Mouse (Mus musculus) testis, postnatal 10 days (tissue): ENCODE measurements at regions not wholly inside any gene's neighbourhood (a gene's known extent, or its start where the extent isn't known, plus 50 kb on each side); places are given as distances from the start of the nearest gene placed in this dataset.

ENCODE experiments used
- DNase-seq: peaks from one replicate; pipeline ENCODE4 v3.0.0; 2021; ENCODE audit warnings: low spot score

GRCm38 (mm10) chr8:25389947-25390346 is 565.8 kb upstream of the Adam5 start:
- no peak for DNase-seq

- no peak for DNase-seq
Measured at GRCm38 (mm10) chr8:25389371-25389855, 565.2 kb upstream of the Adam5 start.

GRCm38 (mm10) chr8:25388811-25389210 is 564.6 kb upstream of the Adam5 start:
- peak; percentile 54 for DNase-seq

DNA sequence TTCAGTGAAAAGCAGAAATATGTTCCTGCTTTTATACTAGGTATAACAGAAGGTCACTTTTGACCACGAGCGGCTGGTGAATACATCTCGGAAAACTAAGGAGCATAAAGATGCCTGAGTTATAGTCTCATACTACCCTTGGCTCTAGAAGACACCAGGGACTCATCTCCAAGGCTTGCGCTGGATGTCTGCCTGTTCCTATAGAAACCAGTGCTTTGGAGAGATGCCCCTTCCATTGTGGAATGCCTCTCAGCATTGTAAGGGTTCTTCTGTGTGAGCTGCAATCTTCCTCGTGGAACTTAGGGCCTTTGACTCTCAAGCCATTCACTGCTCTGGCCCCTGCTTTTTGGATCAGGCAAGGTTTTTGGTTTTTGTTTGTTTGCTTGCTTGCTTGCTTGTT is 561.0 kb upstream of the Adam5 start:
- no peak for DNase-seq

DNA sequence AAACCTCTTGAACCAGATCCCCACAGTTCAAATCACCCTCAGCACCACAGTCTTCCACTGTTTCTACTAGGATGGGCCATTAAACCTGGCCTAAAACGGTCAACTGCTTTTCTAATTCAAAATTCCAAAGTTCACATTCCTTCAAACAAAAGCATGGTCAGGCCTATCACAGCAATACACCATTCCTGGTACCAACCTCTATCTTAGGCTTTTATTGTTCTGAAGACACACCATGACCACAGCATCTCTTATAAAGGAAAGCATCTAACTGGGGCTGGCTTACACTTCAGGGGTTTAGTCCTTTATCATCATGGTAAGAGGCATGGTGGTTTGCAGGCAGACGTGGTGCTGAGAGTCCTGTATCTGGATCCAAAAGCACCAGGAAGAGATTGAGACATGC is 560.4 kb upstream of the Adam5 start:
- no peak for DNase-seq

- DNase-seq, result no peak
Measured at GRCm38 (mm10) chr8:25373276-25373675, 549.1 kb upstream of the Adam5 start.

- DNase-seq, result no peak
Measured at GRCm38 (mm10) chr8:25370947-25371346, 546.8 kb upstream of the Adam5 start.

GRCm38 (mm10) chr8:25369331-25369730 is 545.2 kb upstream of the Adam5 start:
- no peak for DNase-seq

DNA sequence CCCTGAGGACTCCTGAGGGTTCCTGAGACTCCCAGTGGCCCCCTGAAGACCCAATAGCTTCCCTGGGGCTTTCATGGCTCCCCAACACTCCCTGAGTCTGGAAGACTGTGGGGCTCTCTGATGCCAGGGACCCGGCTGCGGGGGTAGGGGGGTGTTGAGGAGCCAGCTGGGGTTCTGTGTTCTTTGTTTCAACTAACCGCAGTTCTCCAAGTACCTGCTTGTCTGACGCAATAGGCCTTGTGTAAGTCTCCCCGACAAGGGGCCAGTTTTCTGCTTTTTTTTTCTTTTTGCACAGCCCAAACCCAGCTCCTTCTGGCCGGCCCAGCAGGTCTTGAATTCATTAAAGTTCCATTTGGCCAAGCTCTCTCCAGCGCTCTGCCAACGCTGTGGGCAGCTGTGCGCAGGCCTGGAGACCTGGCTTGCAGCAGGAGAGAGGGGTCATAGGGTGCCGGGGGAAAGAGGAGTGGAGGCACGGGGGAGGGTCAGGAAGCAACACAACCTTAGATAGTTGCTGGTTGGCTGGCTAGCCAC is 544.5 kb upstream of the Adam5 start:
- DNase-seq, result no peak

GRCm38 (mm10) chr8:25367806-25368549 is 543.8 kb upstream of the Adam5 start:
- no peak for DNase-seq

GRCm38 (mm10) chr8:25366181-25366580 is 542.0 kb upstream of the Adam5 start:
- no peak for DNase-seq

DNA sequence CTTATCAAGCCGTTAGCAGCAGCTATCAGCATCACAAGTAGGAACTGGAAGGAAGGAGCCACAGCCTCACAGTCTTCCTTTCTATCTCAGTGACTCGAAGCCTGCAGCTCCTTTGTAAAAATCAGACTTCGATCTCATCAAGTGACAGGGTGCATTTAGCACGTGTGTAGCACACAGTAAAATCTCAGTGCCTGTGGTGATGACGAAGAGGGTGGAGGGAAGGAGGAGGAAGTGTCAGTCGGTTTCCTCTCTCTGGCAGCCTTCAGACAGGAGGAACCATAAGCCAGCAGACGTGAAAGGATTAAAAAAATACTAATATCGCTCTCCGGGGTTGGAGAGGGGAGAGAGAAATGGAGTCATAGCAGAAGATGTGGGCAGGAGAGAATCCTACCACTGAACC is 538.5 kb upstream of the Adam5 start:
- no peak for DNase-seq

DNA sequence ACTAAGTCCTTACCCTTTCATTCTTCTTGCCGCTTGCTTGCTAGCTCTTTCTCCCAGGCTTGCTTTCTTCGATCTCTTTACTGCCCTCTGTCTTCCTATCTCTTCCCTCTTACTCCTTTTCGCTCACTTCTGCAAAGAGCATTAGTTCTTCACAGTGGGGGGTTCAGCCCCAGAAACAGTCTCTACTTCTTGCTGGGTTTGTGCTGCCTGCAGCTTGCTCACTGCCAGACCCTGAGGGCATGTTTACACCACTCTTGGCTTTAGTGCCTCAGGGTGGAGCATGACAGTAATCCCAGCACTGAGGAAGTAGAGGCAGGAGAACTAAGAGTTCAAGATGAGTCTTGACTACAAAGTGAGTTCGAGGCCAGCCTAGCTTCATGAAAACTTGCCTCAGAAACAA is 538.0 kb upstream of the Adam5 start:
- DNase-seq, result no peak

- DNase-seq, result no peak
Measured at GRCm38 (mm10) chr8:25361420-25361819, 537.3 kb upstream of the Adam5 start.

DNA sequence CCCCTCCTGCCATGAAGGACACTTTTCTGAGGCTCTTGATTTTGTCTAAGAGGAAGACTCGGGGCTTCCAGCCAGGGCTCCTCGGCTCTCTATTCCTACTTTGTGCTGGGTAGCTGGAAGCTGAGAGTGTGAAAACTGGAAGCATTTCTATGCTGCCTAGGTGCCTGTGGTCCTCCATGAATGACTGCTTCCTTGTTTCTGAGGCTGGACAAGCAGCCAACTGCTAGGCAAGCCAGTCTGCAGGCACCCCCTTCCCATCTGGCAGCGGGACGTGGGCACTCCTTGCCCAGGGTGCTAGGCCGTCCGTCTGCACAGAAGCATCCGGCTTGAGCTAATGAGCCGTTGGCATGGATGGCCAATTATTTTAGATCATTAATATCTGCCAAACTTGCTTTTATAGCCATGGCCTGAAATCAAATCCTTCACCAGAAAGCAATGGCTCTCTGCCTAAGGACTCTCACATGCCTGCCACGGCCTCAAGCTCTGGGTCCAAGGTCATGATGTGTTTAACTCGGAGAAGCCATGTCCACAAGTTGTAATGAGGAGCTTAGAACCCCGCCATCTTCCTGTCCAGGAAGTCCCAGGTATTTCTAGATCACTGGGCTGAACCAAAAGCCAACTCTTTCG is 534.5 kb upstream of the Adam5 start:
- DNase-seq, result no peak

DNA sequence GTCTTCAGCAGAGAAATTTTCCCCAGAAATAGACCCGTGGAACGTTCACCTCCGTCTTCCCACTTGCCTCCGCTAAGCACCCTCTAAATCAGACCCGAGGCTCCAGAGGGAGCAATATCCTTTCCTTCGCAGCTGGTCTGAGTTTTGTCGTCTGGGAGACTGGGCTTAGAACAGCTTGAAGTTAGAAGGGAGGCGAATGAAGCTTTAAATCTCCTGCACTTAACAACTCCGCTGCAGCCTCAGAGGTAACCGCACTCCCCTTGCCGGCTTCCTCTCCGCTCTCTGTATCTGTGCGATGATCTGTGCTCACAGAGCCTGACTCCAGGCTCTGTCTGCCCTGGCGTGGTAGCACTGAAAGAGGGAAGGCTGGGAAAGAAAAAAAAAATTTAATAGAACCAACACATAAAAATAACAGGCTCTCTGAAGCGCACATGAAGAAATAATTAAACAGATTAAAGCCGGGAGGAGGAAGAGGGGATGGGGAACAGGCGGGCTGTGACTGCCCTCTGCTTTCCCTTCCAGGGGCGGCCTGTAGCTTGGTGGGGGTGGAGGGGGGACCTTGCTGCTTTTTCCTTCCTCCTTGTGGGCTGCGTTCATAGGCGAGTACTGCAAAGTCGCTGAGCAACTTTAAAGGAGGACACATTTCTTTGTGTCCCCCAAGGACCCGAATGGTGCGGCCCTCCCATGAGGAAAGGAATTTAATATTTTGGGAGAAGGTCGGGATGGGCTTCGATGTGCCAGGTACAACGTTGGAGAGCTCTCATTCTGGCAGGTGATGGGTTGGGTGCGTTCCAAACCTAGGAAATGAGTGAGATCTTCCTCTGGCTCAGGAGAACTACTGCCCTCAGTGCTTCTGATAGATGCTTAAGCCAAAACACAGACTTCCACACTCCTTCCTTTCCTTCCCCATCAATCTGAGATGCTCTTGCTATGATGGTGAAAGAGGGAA is 529.9 kb upstream of the Adam5 start:
- no peak for DNase-seq

- DNase-seq, result no peak
Measured at GRCm38 (mm10) chr8:25353405-25353804, 529.2 kb upstream of the Adam5 start.

- no peak for DNase-seq
Measured at GRCm38 (mm10) chr8:25348003-25348683, 524.0 kb upstream of the Adam5 start.

DNA sequence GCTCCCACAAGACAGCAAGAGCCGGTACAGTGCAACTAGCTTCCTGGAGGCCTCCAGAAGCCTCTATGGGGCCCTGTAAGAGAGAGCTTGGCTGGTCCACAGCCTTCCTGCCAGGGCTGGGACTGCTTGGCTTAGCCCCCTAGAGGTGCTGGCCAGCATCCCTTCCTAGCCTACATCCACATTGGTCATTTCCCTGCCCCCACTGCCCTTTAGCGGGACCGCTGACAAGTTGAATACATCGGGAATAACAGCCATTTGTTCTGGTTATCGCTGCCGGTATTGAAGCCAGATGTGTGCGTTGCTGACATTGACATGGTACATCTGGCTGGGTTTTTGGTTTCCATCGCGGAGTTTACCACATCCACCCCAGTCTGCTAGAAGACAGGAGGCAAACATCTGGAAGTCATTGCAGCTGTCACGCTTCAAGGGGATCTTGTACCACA is 519.0 kb upstream of the Adam5 start:
- DNase-seq, result no peak

GRCm38 (mm10) chr8:25342501-25342900 is 518.3 kb upstream of the Adam5 start:
- DNase-seq, result no peak

DNA sequence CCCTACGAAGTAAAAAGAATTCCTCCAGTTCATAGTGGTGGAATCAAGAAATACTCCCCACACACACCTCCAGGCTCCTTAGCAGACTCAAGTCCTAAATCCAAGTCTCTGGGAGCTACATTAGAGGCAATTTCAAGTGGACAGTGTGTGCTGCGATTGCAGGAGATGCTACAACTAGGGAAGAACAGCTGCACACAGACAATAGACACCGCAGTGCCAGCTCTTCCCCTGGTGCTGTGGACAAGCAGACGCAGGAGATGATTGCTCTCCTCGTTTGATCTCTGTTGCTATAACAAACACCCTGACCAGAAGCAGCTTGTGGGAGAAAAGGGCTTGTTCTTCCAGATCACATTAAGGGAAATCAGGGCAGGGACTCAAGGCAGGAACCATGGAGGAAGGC is 517.1 kb upstream of the Adam5 start:
- no peak for DNase-seq

GRCm38 (mm10) chr8:25340729-25341128 is 516.6 kb upstream of the Adam5 start:
- DNase-seq, result no peak
